Mouse (Mus musculus): ENCODE data around the gene P2rx2.

- TF ChIP-seq EP300 (IDR thresholded peaks at IDR 0.05; ENCODE audit: insufficient read depth, low read depth, low read length) (no peak), CTCF (IDR thresholded peaks at IDR 0.05) (no peak), POLR2A (IDR thresholded peaks at IDR 0.05; ENCODE audit: insufficient read depth, low read depth, low read length) (no peak)
Measured at GRCm38 (mm10) chr5:110379086-110379485, 36.1 kb upstream of the P2rx2 start.

Data from heart, adult 2 months (tissue).